Mouse (Mus musculus): ENCODE measurements around the gene Serpine1. TPM values are rescaled to one million over a fixed set of nuclear protein-coding genes. Genes with fewer than 3 reads are reported as not detected.
"Not testable (repeated sequence)": the region's sequence is repeated elsewhere in the genome, so short reads cannot be mapped to it uniquely, and the experiment has no call there.

The Serpine1 gene
- polyA plus RNA-seq (2015; fragmentation: Nextera tagmentation; extraction: Ambion mirVana): 0.14 TPM in 1 of 2 replicates, not detected in the other

DNA sequence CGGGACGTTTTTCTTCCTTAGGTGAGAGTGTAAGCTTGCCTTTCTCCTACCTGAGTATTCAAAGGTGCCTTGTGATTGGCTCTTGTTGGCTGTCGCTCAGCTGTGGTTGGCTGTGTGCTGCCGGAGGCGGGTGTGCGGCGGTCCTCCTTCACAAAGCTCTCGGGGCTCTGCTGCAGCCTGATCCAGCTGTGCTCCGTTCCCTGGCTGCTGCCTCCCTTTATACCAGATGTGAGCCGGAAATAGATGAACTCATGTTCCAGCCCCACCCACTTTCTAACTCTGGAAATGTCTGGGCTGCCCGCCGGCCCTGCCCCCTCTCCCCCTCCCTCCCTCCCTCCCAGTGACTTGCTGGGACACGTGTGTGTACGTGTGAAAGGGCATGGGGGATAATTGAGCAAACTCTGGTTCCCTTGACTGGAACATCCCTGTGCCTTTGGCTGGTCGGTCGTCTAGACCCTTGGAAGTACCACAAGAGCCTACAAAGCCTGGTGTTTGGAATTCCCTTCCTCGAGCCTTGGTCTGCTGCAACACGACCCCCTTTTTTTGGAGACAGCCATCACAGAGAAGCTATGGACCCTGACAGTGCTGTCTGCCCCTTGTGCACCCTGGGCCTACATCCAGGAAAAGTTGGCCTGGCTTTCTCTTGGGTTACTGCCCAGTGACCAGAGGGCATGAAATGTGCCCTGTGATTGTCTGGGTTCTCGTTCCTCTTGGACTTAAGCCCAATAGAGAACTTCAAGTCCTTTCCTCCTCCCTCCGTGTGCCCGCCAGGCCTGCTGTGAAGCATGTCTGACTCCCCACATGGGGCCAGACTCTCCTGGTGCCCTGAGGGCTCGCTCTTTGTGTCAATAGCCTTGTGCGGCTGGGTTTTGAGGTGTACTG is at the start of gene Serpine1:
TSS of gene Serpine1 (minus strand) at position 190 of the 882 bp plus-strand sequence.
- no peaks in the 10 kb centered on the region for H3K9me3 ChIP-seq (ENCODE audit: control insufficient read depth, low read length)
- peak within 1 kb of the TSS; percentile 69 for H3K4me2 ChIP-seq (ENCODE audit: low read length)
- peaks cover 16% of the 10 kb centered on the region for H3K4me1 ChIP-seq (ENCODE audit: control insufficient read depth, insufficient read depth, low read depth, low read length)
- no peaks in the 10 kb centered on the region for H3K27me3 ChIP-seq (replicated peaks; ENCODE audit: control insufficient read depth, insufficient read depth, low read length)
- H3K36me3 ChIP-seq (ENCODE audit: control insufficient read depth, insufficient read depth, low read length): no peaks in the 10 kb centered on the region
- peak; percentile 95 for ATAC-seq
- H3K27ac ChIP-seq (ENCODE audit: low read depth, low read length): no peak within 1 kb of the TSS; the same call in 1 of the 2 replicates
- 14% methylated on average over 23 of the region's 23 CpGs for WGBS
- peak within 1 kb of the TSS; percentile 60 for H3K9ac ChIP-seq (ENCODE audit: low read depth, low read length)
- H3K4me3 ChIP-seq (ENCODE audit: low read length): peak within 1 kb of the TSS; percentile 28

DNA sequence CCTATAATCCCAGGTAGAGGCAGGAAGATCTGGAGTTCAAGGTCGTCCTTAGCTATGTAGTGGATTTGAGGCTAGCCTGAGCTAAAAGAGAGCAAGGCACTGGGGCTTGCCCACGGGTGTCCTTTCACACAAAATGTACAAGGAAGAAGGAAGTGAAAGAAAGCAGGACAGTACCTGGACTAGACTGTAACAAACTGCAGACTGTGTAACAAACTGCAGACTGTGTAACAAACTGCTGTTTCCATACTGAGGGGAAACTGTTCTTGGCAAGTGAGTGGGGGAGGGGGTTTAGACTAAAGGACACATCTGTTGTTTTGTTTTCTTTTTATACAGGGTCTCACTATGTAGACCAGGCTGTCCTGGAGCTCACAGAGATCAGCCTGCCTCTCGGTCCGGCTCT is 49.2 kb upstream of the Serpine1 start:
- no peak overlapping the region for H3K27ac ChIP-seq (ENCODE audit: low read depth, low read length)
- WGBS: 81% methylated on average over 4 of the region's 4 CpGs
- no peaks in the 10 kb centered on the region; the same call in 1 of the 2 replicates for H3K27me3 ChIP-seq (replicated peaks; ENCODE audit: control insufficient read depth, insufficient read depth, low read length)
- H3K4me2 ChIP-seq (ENCODE audit: low read length): no peak overlapping the region
- ATAC-seq: no peak
- no peaks in the 10 kb centered on the region for H3K36me3 ChIP-seq (ENCODE audit: control insufficient read depth, insufficient read depth, low read length)
- H3K9me3 ChIP-seq (ENCODE audit: control insufficient read depth, low read length): no peaks in the 10 kb centered on the region
- H3K9ac ChIP-seq (ENCODE audit: low read depth, low read length): no peak overlapping the region
- H3K4me1 ChIP-seq (ENCODE audit: control insufficient read depth, insufficient read depth, low read depth, low read length): peaks cover 14% of the 10 kb centered on the region
- no peak overlapping the region for H3K4me3 ChIP-seq (ENCODE audit: low read length)

DNA sequence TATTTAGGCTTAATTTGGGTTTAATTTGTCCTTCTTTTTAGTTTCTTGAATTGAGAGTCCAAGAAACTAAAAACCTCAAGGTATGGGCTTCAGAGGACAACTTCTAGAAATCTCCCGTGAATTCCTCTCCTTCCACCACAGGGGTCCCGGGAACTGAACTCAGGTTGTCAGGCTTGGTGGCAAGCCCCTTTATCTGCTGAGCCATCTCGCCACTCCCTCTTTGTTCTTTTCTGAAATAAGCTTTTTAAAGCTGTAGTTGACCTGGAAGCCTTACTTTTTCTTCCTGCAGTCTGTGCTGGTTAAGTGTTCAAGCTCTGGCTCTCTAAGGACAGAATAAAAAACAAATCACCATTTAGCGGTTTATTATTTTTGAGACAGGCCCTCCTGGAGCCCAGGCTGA is 46.8 kb upstream of the Serpine1 start:
- no peak overlapping the region for H3K4me3 ChIP-seq (ENCODE audit: low read length)
- H3K9ac ChIP-seq (ENCODE audit: low read depth, low read length): no peak overlapping the region
- H3K27me3 ChIP-seq (replicated peaks; ENCODE audit: control insufficient read depth, insufficient read depth, low read length): no peaks in the 10 kb centered on the region; the same call in 1 of the 2 replicates
- no peak for ATAC-seq
- H3K4me1 ChIP-seq (ENCODE audit: control insufficient read depth, insufficient read depth, low read depth, low read length): peaks cover 18% of the 10 kb centered on the region
- H3K27ac ChIP-seq (ENCODE audit: low read depth, low read length): no peak overlapping the region
- WGBS: 70% methylated on average over 4 of the region's 4 CpGs
- H3K36me3 ChIP-seq (ENCODE audit: control insufficient read depth, insufficient read depth, low read length): no peaks in the 10 kb centered on the region
- H3K9me3 ChIP-seq (ENCODE audit: control insufficient read depth, low read length): no peaks in the 10 kb centered on the region
- no peak overlapping the region for H3K4me2 ChIP-seq (ENCODE audit: low read length)

- H3K9ac ChIP-seq (ENCODE audit: low read depth, low read length); H3K9me3 ChIP-seq (ENCODE audit: control insufficient read depth, low read length); H3K4me2 ChIP-seq (ENCODE audit: low read length); H3K27ac ChIP-seq (ENCODE audit: low read depth, low read length); H3K36me3 ChIP-seq (ENCODE audit: control insufficient read depth, insufficient read depth, low read length); ATAC-seq; H3K4me3 ChIP-seq (ENCODE audit: low read length); H3K27me3 ChIP-seq (replicated peaks; ENCODE audit: control insufficient read depth, insufficient read depth, low read length): not testable (repeated sequence)
- WGBS: 90% methylated on average over 3 of the region's 3 CpGs
- H3K4me1 ChIP-seq (ENCODE audit: control insufficient read depth, insufficient read depth, low read depth, low read length): peaks cover 14% of the 10 kb centered on the region
These were observed 45.9 kb upstream of the Serpine1 start for GRCm38 (mm10) chr5:137117994-137118393.

DNA sequence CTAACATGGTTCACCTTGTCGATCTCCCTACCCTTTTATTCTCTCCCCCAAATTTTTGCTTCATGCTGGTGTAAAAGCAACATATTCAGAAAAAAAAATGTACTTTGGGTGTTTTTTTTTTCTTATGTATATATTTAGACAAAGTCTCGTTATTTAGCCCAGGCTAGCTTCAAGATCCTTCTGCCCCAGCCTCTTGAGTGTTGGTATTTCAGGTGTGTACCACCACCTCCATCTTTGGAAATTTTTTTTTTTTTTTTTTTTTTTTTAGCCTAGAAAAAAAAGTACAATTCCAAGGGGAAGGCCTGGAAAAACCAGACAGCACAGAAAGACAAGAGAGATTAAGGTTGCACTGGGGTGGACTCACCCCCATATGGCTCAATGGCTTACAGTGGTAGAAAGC is 44.9 kb upstream of the Serpine1 start:
- ATAC-seq: no peak
- no peak overlapping the region for H3K9ac ChIP-seq (ENCODE audit: low read depth, low read length)
- H3K4me2 ChIP-seq (ENCODE audit: low read length): no peak overlapping the region
- H3K27ac ChIP-seq (ENCODE audit: low read depth, low read length): no peak overlapping the region
- H3K4me1 ChIP-seq (ENCODE audit: control insufficient read depth, insufficient read depth, low read depth, low read length): peaks cover 7% of the 10 kb centered on the region
- WGBS: 84% methylated on average over 2 of the region's 2 CpGs
- H3K4me3 ChIP-seq (ENCODE audit: low read length): no peak overlapping the region
- no peaks in the 10 kb centered on the region for H3K9me3 ChIP-seq (ENCODE audit: control insufficient read depth, low read length)
- no peaks in the 10 kb centered on the region; the same call in 1 of the 2 replicates for H3K27me3 ChIP-seq (replicated peaks; ENCODE audit: control insufficient read depth, insufficient read depth, low read length)
- no peaks in the 10 kb centered on the region for H3K36me3 ChIP-seq (ENCODE audit: control insufficient read depth, insufficient read depth, low read length)

- peak within 1 kb of the TSS; percentile 61 for H3K9ac ChIP-seq (ENCODE audit: low read depth, low read length)
- peaks cover 7% of the 10 kb centered on the region for H3K4me1 ChIP-seq (ENCODE audit: control insufficient read depth, insufficient read depth, low read depth, low read length)
- no peaks in the 10 kb centered on the region for H3K36me3 ChIP-seq (ENCODE audit: control insufficient read depth, insufficient read depth, low read length)
- H3K4me3 ChIP-seq (ENCODE audit: low read length): peak within 1 kb of the TSS; percentile 45
- WGBS: 10% methylated on average over 29 of the region's 29 CpGs
- no peaks in the 10 kb centered on the region; the same call in 1 of the 2 replicates for H3K27me3 ChIP-seq (replicated peaks; ENCODE audit: control insufficient read depth, insufficient read depth, low read length)
- H3K27ac ChIP-seq (ENCODE audit: low read depth, low read length): no peak within 1 kb of the TSS
- H3K9me3 ChIP-seq (ENCODE audit: control insufficient read depth, low read length): no peaks in the 10 kb centered on the region
- peak within 1 kb of the TSS; percentile 59 for H3K4me2 ChIP-seq (ENCODE audit: low read length)
- 0 out of 2 replicates have a peak, but pooled peaks have one; percentile 30 for ATAC-seq
These were observed 44.1 kb upstream of the Serpine1 start, which contains the start of gene Trim56 for GRCm38 (mm10) chr5:137115866-137116847. TSS of gene Trim56 (minus strand) at chr5:137116209.

DNA sequence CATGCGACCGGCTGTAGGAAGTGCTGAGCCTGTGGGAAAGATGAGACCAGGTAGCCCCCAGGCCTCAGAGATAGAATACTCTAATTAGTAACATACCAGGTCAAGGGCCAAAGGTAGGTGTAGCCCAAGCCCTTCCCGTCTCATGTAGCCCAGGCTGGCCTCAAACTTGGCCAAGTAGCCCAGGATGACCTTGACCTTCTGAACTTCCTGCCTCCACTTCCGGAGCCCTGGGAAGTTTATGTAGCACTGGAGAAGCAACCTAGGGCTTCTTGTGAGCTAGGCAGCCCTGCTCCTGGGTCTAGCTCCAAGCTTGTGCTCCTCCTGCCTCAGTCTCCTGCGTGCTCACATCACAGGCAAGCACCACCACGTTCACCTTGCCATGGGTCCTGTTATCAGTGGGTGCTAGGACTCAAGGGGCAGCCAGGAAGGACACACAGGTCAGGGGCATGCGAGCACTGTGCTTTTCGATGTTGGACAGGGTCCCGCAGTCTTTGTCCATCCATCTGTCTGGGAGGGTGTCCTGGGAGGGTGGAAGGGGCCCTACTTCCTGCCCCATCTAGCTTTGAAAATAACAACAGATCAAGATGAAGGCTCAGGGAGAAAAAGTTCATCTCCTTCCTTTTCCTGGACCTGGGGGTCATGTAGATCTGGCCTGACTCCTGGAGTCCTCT is 43.0 kb upstream of the Serpine1 start:
- no peak for ATAC-seq
- Histone ChIP-seq H3K27me3 (replicated peaks; ENCODE audit: control insufficient read depth, insufficient read depth, low read length) (no peaks in the 10 kb centered on the region; the same call in 1 of the 2 replicates), H3K9me3 (ENCODE audit: control insufficient read depth, low read length) (no peaks in the 10 kb centered on the region), H3K4me3 (ENCODE audit: low read length) (no peak overlapping the region; the same call in 1 of the 2 replicates), H3K4me2 (ENCODE audit: low read length) (peak overlapping the region; percentile 59), H3K27ac (ENCODE audit: low read depth, low read length) (no peak overlapping the region), H3K9ac (ENCODE audit: low read depth, low read length) (no peak overlapping the region), H3K36me3 (ENCODE audit: control insufficient read depth, insufficient read depth, low read length) (no peaks in the 10 kb centered on the region), H3K4me1 (ENCODE audit: control insufficient read depth, insufficient read depth, low read depth, low read length) (peaks cover 7% of the 10 kb centered on the region)
- 87% methylated on average over 9 of the region's 9 CpGs for WGBS

DNA sequence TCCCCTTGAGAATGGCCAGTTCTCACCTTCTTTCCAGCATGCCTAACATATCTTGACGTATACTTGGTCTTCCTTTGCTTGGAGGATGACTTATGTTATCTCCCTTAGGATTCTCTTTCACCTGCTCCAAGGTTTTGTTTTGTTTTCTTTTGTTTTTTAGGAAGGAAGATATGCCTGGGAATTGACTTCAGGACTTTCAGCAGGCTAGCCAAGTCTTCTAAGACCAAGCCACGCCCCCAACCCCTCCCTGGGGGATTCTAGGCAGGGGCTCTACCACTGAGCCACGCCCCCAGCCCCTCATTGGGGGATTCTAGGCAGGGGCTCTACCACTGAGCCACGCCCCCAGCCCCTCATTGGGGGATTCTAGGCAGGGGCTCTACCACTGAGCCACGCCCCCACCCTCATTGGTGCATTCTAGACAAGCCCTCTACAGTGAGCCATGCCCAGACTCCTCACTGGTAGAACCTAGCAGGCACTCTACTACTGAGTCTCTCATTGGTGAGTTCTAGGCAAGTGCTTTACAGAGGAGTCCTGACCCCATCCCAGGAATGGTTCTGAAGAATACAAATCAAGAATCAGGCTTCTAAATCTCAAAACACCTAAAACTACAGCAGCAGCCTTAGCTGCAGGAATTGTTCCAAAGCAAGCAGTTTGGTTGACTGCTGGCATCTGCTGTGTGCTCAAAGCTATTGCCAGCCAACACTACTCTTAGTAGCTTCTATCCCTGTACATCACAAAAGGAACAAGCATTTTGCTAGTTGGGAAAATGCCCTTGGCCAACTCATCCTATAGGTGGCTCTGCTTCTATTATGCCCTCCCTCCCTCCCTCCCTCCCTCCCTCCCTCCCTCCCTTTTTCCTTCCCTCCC is 39.7 kb upstream of the Serpine1 start:
- H3K27me3 ChIP-seq (replicated peaks; ENCODE audit: control insufficient read depth, insufficient read depth, low read length): no peaks in the 10 kb centered on the region; the same call in 1 of the 2 replicates
- WGBS: 76% methylated on average over 4 of the region's 5 CpGs
- ATAC-seq: no peak
- H3K9ac ChIP-seq (ENCODE audit: low read depth, low read length): no peak overlapping the region
- H3K4me3 ChIP-seq (ENCODE audit: low read length): no peak overlapping the region
- no peak overlapping the region for H3K27ac ChIP-seq (ENCODE audit: low read depth, low read length)
- peaks cover 7% of the 10 kb centered on the region for H3K4me1 ChIP-seq (ENCODE audit: control insufficient read depth, insufficient read depth, low read depth, low read length)
- H3K4me2 ChIP-seq (ENCODE audit: low read length): no peak overlapping the region
- H3K9me3 ChIP-seq (ENCODE audit: control insufficient read depth, low read length): no peaks in the 10 kb centered on the region
- H3K36me3 ChIP-seq (ENCODE audit: control insufficient read depth, insufficient read depth, low read length): no peaks in the 10 kb centered on the region
